Comparison of ENCODE assay signal across 30 mouse cellular contexts in the genomic region with DNA sequence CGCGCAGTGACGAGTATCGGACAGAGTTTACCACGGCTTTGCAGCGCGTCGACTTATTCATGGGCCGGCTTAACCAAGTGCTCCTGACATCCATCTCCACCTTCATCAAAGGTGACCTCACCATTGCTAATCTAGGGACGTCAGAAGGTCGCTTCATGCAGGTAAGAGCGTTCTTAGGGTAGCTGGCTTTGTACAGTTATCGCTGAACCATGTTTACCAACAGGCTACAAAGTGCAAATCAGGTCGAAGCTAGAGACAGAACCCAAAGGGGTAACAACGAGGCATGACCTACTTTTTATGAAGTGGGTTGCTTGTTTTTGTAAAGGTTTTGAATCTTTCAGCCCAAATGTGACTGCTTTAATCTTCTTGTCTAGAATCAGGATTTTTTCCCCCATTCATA.
"Had no signal": no experiment of that assay in that cellular context is flagged by ENCODE, and none has a peak within 500 bp of the region (broad histone marks: within the 10 kb centered on the region; RNA-seq: fewer than 3 reads in every experiment).

No protein-coding gene starts in this region.

- H3K27ac ChIP-seq: left cerebral cortex, adult 2 months; limb, embryonic 10.5 days; limb, embryonic 12.5 days; limb, embryonic 13.5 days; limb, embryonic 15.5 days; liver, embryonic 13.5 days; liver, embryonic 14.5 days; liver, embryonic 15.5 days; lung, embryonic 15.5 days; macrophage; midbrain, embryonic 10.5 days; midbrain, embryonic 12.5 days; midbrain, embryonic 13.5 days; midbrain, embryonic 15.5 days; neural tube, embryonic 12.5 days; neural tube, embryonic 13.5 days had no signal

- ATAC-seq: lung, postnatal 0 days; midbrain, embryonic 13.5 days; midbrain, embryonic 15.5 days; midbrain, embryonic 16.5 days had no signal

- H3K9me3 ChIP-seq: limb, embryonic 10.5 days; limb, embryonic 12.5 days; limb, embryonic 13.5 days; limb, embryonic 15.5 days; liver, embryonic 13.5 days; liver, embryonic 15.5 days; lung, embryonic 15.5 days; megakaryocyte, embryonic 14.5 days; midbrain, embryonic 10.5 days; midbrain, embryonic 12.5 days; midbrain, embryonic 13.5 days; midbrain, embryonic 15.5 days; neural tube, embryonic 12.5 days; neural tube, embryonic 13.5 days had no signal

- H3K9ac ChIP-seq: limb, embryonic 12.5 days; limb, embryonic 13.5 days; limb, embryonic 15.5 days; liver, embryonic 13.5 days; liver, embryonic 14.5 days; liver, embryonic 15.5 days; lung, embryonic 14.5 days; lung, embryonic 15.5 days; midbrain, embryonic 12.5 days; midbrain, embryonic 13.5 days; midbrain, embryonic 15.5 days; neural tube, embryonic 12.5 days; neural tube, embryonic 13.5 days had no signal

- H3K27me3 ChIP-seq: limb, embryonic 12.5 days; limb, embryonic 13.5 days; limb, embryonic 15.5 days; liver, embryonic 13.5 days; liver, embryonic 15.5 days; lung, embryonic 15.5 days; megakaryocyte, embryonic 14.5 days; midbrain, embryonic 12.5 days; midbrain, embryonic 13.5 days; midbrain, embryonic 15.5 days; neural tube, embryonic 12.5 days; neural tube, embryonic 13.5 days had no signal

- H3K36me3 ChIP-seq: limb, embryonic 10.5 days; limb, embryonic 12.5 days; limb, embryonic 13.5 days; limb, embryonic 15.5 days; liver, embryonic 13.5 days; liver, embryonic 15.5 days; lung, embryonic 15.5 days; midbrain, embryonic 10.5 days; midbrain, embryonic 12.5 days; midbrain, embryonic 13.5 days; midbrain, embryonic 15.5 days; neural tube, embryonic 12.5 days; neural tube, embryonic 13.5 days had no signal

- DNase-seq: left cerebral cortex, postnatal 4 days; liver, embryonic 13.5 days; lung, adult 18-20 months; lung, adult 2 months; lung, embryonic 14.5 days; lung, postnatal 10 days; lung, postnatal 14 days; lung, postnatal 36 days; lung, postnatal 4 days; midbrain, embryonic 14.5 days had no signal

- H3K4me2 ChIP-seq: limb, embryonic 12.5 days; limb, embryonic 13.5 days; limb, embryonic 15.5 days; liver, embryonic 13.5 days; liver, embryonic 15.5 days; lung, embryonic 14.5 days; lung, embryonic 15.5 days; midbrain, embryonic 11.5 days; midbrain, embryonic 12.5 days; midbrain, embryonic 13.5 days; midbrain, embryonic 15.5 days; neural tube, embryonic 12.5 days; neural tube, embryonic 13.5 days had no signal

- H3K4me1 ChIP-seq: limb, embryonic 13.5 days; limb, embryonic 15.5 days; megakaryocyte, embryonic 14.5 days; neural tube, embryonic 12.5 days; neural tube, embryonic 13.5 days had no signal

- H3K4me3 ChIP-seq: left cerebral cortex, adult 2 months; limb, embryonic 10.5 days; limb, embryonic 12.5 days; limb, embryonic 13.5 days; limb, embryonic 15.5 days; liver, embryonic 13.5 days; liver, embryonic 15.5 days; lung, embryonic 15.5 days; megakaryocyte, embryonic 14.5 days; midbrain, embryonic 10.5 days; midbrain, embryonic 12.5 days; midbrain, embryonic 13.5 days; midbrain, embryonic 15.5 days; myocyte; neural tube, embryonic 12.5 days; neural tube, embryonic 13.5 days had no signal
